Mouse (Mus musculus) heart, embryonic 16.5 days (tissue): Measurements from ENCODE around the gene Trpv4. TPM values are rescaled to one million over a fixed set of nuclear protein-coding genes. Genes with fewer than 3 reads are reported as not detected.

Experiments used
- ATAC-seq: fragments of 200-750 bp; cut with Nextera tagmentation; replicated peaks from 2 replicates; pipeline ENCODE4 v1.8.0; 2017; ENCODE audit warnings: moderate number of reproducible peaks; ENCODE audit not compliant: insufficient read depth, low FRiP score; ENCODE audit errors: extremely low read depth
- H3K27ac ChIP-seq: fragments of 300-500 bp; sonication (generic); 2 replicates; pipeline ENCODE4 v1.5.1; 2014; ENCODE audit warnings: mild to moderate bottlenecking, low read length, control low read depth, moderate library complexity
- H3K27me3 ChIP-seq: fragments of 300-500 bp; sonication (generic); 2 replicates; pipeline ENCODE4 v1.6.1; 2014; ENCODE audit warnings: low read length, mixed read lengths; ENCODE audit not compliant: control insufficient read depth, insufficient read depth
- H3K36me3 ChIP-seq: fragments of 300-500 bp; sonication (generic); 2 replicates; pipeline ENCODE4 v1.6.1; 2014; ENCODE audit not compliant: control insufficient read depth, insufficient read depth
- H3K4me1 ChIP-seq: fragments of 300-500 bp; sonication (generic); 2 replicates; pipeline ENCODE4 v1.6.1; 2014; ENCODE audit warnings: low read length, mixed read lengths; ENCODE audit not compliant: control insufficient read depth, insufficient read depth
- H3K4me2 ChIP-seq: fragments of 300-500 bp; sonication (generic); 2 replicates; pipeline ENCODE4 v1.6.1; 2014; ENCODE audit warnings: low read depth, mild to moderate bottlenecking, control low read depth, low read length
- H3K4me3 ChIP-seq: fragments of 300-500 bp; sonication (generic); 2 replicates; pipeline ENCODE4 v1.5.1; 2014; ENCODE audit warnings: mild to moderate bottlenecking, control low read depth, low read length
- H3K9ac ChIP-seq: fragments of 300-500 bp; sonication (generic); 2 replicates; pipeline ENCODE4 v1.6.1; 2014; ENCODE audit warnings: low read length, control low read depth
- H3K9me3 ChIP-seq: fragments of 300-500 bp; sonication (generic); replicated peaks from 2 replicates; pipeline ENCODE4 v1.6.1; 2016; ENCODE audit warnings: low read length; ENCODE audit not compliant: control insufficient read depth
- WGBS: fragments of 180-500 bp; shearing (Covaris S2); extraction: QIAGEN DNeasy Blood & Tissue Kit; methylation state at CpG from one replicate; pipeline ENCODE4 v1.1.7; 2014; 5-methylcytosine and 5-hydroxymethylcytosine counted together
- polyA plus RNA-seq: library from polyadenylated mRNA; unstranded; fragments of >200 nt; fragmentation: Nextera tagmentation; extraction: Ambion mirVana; gene quantifications from 2 replicates; pipeline ENCODE4 v1.2.1, GENCODE M21; 2015

Trpv4 gene
- polyA plus RNA-seq, 1 experiment from 2014 or later: 1.1 TPM

GRCm38 (mm10) chr5:114592463-114593160 is 65.6 kb downstream of the Trpv4 start:
- Histone ChIP-seq H3K27ac (no peak overlapping the region), H3K36me3 (no peaks in the 10 kb centered on the region), H3K9me3 (no peaks in the 10 kb centered on the region), H3K9ac (no peak overlapping the region), H3K4me3 (no peak overlapping the region), H3K4me1 (peaks cover 38% of the 10 kb centered on the region), H3K4me2 (no peak overlapping the region), H3K27me3 (no peaks in the 10 kb centered on the region)
- WGBS: 74% methylated on average over 19 of the region's 19 CpGs
- ATAC-seq: no peak

- Histone ChIP-seq H3K4me1 (peaks cover 26% of the 10 kb centered on the region), H3K36me3 (no peaks in the 10 kb centered on the region), H3K27me3 (no peaks in the 10 kb centered on the region), H3K9ac (no peak overlapping the region), H3K4me3 (no peak overlapping the region), H3K27ac (no peak overlapping the region), H3K9me3 (no peaks in the 10 kb centered on the region), H3K4me2 (no peak overlapping the region)
- no peak for ATAC-seq
- WGBS: 10% methylated on average over 15 of the region's 15 CpGs
These were observed 67.1 kb downstream of the Trpv4 start for GRCm38 (mm10) chr5:114591151-114591561.

- no peaks in the 10 kb centered on the region for H3K9me3 ChIP-seq
These were observed 67.9 kb downstream of the Trpv4 start for GRCm38 (mm10) chr5:114590043-114590913.

GRCm38 (mm10) chr5:114589454-114589853 is 68.8 kb downstream of the Trpv4 start:
- Histone ChIP-seq H3K27me3 (no peaks in the 10 kb centered on the region), H3K9me3 (no peaks in the 10 kb centered on the region), H3K36me3 (no peaks in the 10 kb centered on the region), H3K27ac (no peak overlapping the region), H3K9ac (no peak overlapping the region), H3K4me2 (no peak overlapping the region), H3K4me1 (peaks cover 18% of the 10 kb centered on the region), H3K4me3 (no peak overlapping the region)
- WGBS: 71% methylated on average over 2 of the region's 2 CpGs
- no peak for ATAC-seq

More at GRCm38 (mm10) chr5:114590043-114590913, 67.9 kb downstream of the Trpv4 start:
- H3K27me3 ChIP-seq: no peaks in the 10 kb centered on the region
- H3K9ac ChIP-seq: no peak overlapping the region
- no peak for ATAC-seq
- H3K4me2 ChIP-seq: no peak overlapping the region
- peaks cover 26% of the 10 kb centered on the region for H3K4me1 ChIP-seq
- no peak overlapping the region for H3K27ac ChIP-seq
- WGBS: 63% methylated on average over 17 of the region's 17 CpGs
- H3K36me3 ChIP-seq: no peaks in the 10 kb centered on the region
- no peak overlapping the region for H3K4me3 ChIP-seq

- H3K36me3 ChIP-seq: no peaks in the 10 kb centered on the region
- no peak overlapping the region for H3K4me3 ChIP-seq
- no peak overlapping the region for H3K27ac ChIP-seq
- H3K9me3 ChIP-seq: no peaks in the 10 kb centered on the region
- no peak overlapping the region for H3K4me2 ChIP-seq
- 65% methylated on average over 6 of the region's 6 CpGs for WGBS
- H3K27me3 ChIP-seq: no peaks in the 10 kb centered on the region
- H3K4me1 ChIP-seq: peaks cover 14% of the 10 kb centered on the region
- no peak overlapping the region for H3K9ac ChIP-seq
- no peak for ATAC-seq
These were observed 69.2 kb downstream of the Trpv4 start for GRCm38 (mm10) chr5:114589026-114589425.

- Histone ChIP-seq H3K4me2 (no peak overlapping the region), H3K4me3 (no peak overlapping the region), H3K9ac (no peak overlapping the region), H3K9me3 (no peaks in the 10 kb centered on the region), H3K27me3 (no peaks in the 10 kb centered on the region), H3K4me1 (peaks cover 9% of the 10 kb centered on the region), H3K27ac (no peak overlapping the region), H3K36me3 (no peaks in the 10 kb centered on the region)
- WGBS: 40% methylated on average over 10 of the region's 10 CpGs
- no peak for ATAC-seq
These were observed 69.8 kb downstream of the Trpv4 start for GRCm38 (mm10) chr5:114588416-114588815.

GRCm38 (mm10) chr5:114587908-114588307 is 70.3 kb downstream of the Trpv4 start:
- no peaks in the 10 kb centered on the region for H3K27me3 ChIP-seq
- peaks cover 5% of the 10 kb centered on the region for H3K4me1 ChIP-seq
- H3K4me3 ChIP-seq: no peak overlapping the region
- no peaks in the 10 kb centered on the region for H3K9me3 ChIP-seq
- no peak overlapping the region for H3K27ac ChIP-seq
- 29% methylated on average over 9 of the region's 9 CpGs for WGBS
- no peak for ATAC-seq
- H3K36me3 ChIP-seq: no peaks in the 10 kb centered on the region
- no peak overlapping the region for H3K9ac ChIP-seq
- H3K4me2 ChIP-seq: no peak overlapping the region

- no peak overlapping the region for H3K4me2 ChIP-seq
These were observed 72.5 kb downstream of the Trpv4 start for GRCm38 (mm10) chr5:114585682-114586081.

More at GRCm38 (mm10) chr5:114585682-114586081, 72.5 kb downstream of the Trpv4 start:
- no peak overlapping the region for H3K9ac ChIP-seq
- no peaks in the 10 kb centered on the region for H3K4me1 ChIP-seq
- no peak for ATAC-seq
- no peaks in the 10 kb centered on the region for H3K36me3 ChIP-seq
- 21% methylated on average over 5 of the region's 5 CpGs for WGBS
- H3K27ac ChIP-seq: no peak overlapping the region
- no peaks in the 10 kb centered on the region for H3K27me3 ChIP-seq
- no peaks in the 10 kb centered on the region for H3K9me3 ChIP-seq
- no peak overlapping the region for H3K4me3 ChIP-seq
